Mouse (Mus musculus): Measurements from ENCODE around the gene Foxn3. TPM values are rescaled to one million over a fixed set of nuclear protein-coding genes. Genes with fewer than 3 reads are reported as not detected.

The Foxn3 gene
- polyA plus RNA-seq, 1 experiment from 2014 or later: 51.9 TPM

GRCm38 (mm10) chr12:99490216-99490615 is 73.2 kb downstream of the Foxn3 start:
- Histone ChIP-seq H3K4me1 (no peaks in the 10 kb centered on the region), H3K27me3 (replicated peaks) (no peaks in the 10 kb centered on the region), H3K9ac (no peak overlapping the region), H3K27ac (replicated peaks) (no peak overlapping the region), H3K36me3 (no peaks in the 10 kb centered on the region), H3K4me3 (no peak overlapping the region), H3K9me3 (no peaks in the 10 kb centered on the region; the same call in 1 of the 2 replicates), H3K4me2 (no peak overlapping the region)
- no peak for ATAC-seq (ENCODE audit: extremely low read depth, insufficient number of reproducible peaks, low FRiP score, low TSS enrichment)
- WGBS: 85% methylated on average over 6 of the region's 6 CpGs

- Histone ChIP-seq H3K4me2 (no peak overlapping the region), H3K36me3 (no peaks in the 10 kb centered on the region), H3K9ac (no peak overlapping the region), H3K27ac (replicated peaks) (no peak overlapping the region), H3K4me3 (no peak overlapping the region), H3K4me1 (no peaks in the 10 kb centered on the region), H3K27me3 (replicated peaks) (no peaks in the 10 kb centered on the region), H3K9me3 (no peaks in the 10 kb centered on the region; the same call in 1 of the 2 replicates)
- 79% methylated on average over 4 of the region's 4 CpGs for WGBS
- no peak for ATAC-seq (ENCODE audit: extremely low read depth, insufficient number of reproducible peaks, low FRiP score, low TSS enrichment)
Measured at GRCm38 (mm10) chr12:99489001-99489592, 74.3 kb downstream of the Foxn3 start.

GRCm38 (mm10) chr12:99480372-99480771 is 83.0 kb downstream of the Foxn3 start:
- ATAC-seq (ENCODE audit: extremely low read depth, insufficient number of reproducible peaks, low FRiP score, low TSS enrichment): no peak
- 90% methylated on average over 3 of the region's 3 CpGs for WGBS
- H3K27ac ChIP-seq (replicated peaks): no peak overlapping the region

GRCm38 (mm10) chr12:99474176-99474575 is 89.2 kb downstream of the Foxn3 start:
- Histone ChIP-seq H3K4me1 (peaks cover 16% of the 10 kb centered on the region), H3K4me2 (no peak overlapping the region), H3K9ac (no peak overlapping the region), H3K27me3 (replicated peaks) (no peaks in the 10 kb centered on the region), H3K4me3 (no peak overlapping the region), H3K36me3 (no peaks in the 10 kb centered on the region), H3K9me3 (no peaks in the 10 kb centered on the region), H3K27ac (replicated peaks) (no peak overlapping the region)
- 47% methylated on average over 5 of the region's 5 CpGs for WGBS
- ATAC-seq (ENCODE audit: extremely low read depth, insufficient number of reproducible peaks, low FRiP score, low TSS enrichment): no peak

More at GRCm38 (mm10) chr12:99480372-99480771, 83.0 kb downstream of the Foxn3 start:
- no peaks in the 10 kb centered on the region for H3K27me3 ChIP-seq (replicated peaks)
- peaks cover 3% of the 10 kb centered on the region; the same call in 1 of the 2 replicates for H3K9me3 ChIP-seq
- H3K4me1 ChIP-seq: no peaks in the 10 kb centered on the region
- no peak overlapping the region for H3K4me3 ChIP-seq
- H3K36me3 ChIP-seq: peaks cover 7% of the 10 kb centered on the region; the same call in 1 of the 2 replicates
- H3K9ac ChIP-seq: no peak overlapping the region
- no peak overlapping the region for H3K4me2 ChIP-seq

- no peaks in the 10 kb centered on the region for H3K27me3 ChIP-seq (replicated peaks)
- ATAC-seq (ENCODE audit: extremely low read depth, insufficient number of reproducible peaks, low FRiP score, low TSS enrichment): no peak
- H3K4me2 ChIP-seq: no peak overlapping the region
- H3K9me3 ChIP-seq: no peaks in the 10 kb centered on the region
- peaks cover 18% of the 10 kb centered on the region for H3K4me1 ChIP-seq
- no peak overlapping the region for H3K9ac ChIP-seq
- no peak overlapping the region for H3K27ac ChIP-seq (replicated peaks)
- H3K36me3 ChIP-seq: no peaks in the 10 kb centered on the region
- H3K4me3 ChIP-seq: no peak overlapping the region
- 79% methylated on average over 10 of the region's 10 CpGs for WGBS
Measured at GRCm38 (mm10) chr12:99473406-99474133, 89.8 kb downstream of the Foxn3 start.

GRCm38 (mm10) chr12:99471431-99471830 is 92.0 kb downstream of the Foxn3 start:
- no peaks in the 10 kb centered on the region for H3K27me3 ChIP-seq (replicated peaks)
- 75% methylated on average over 7 of the region's 7 CpGs for WGBS
- H3K4me1 ChIP-seq: peaks cover 26% of the 10 kb centered on the region
- no peak overlapping the region for H3K27ac ChIP-seq (replicated peaks)
- H3K36me3 ChIP-seq: no peaks in the 10 kb centered on the region
- ATAC-seq (ENCODE audit: extremely low read depth, insufficient number of reproducible peaks, low FRiP score, low TSS enrichment): no peak
- no peak overlapping the region for H3K4me2 ChIP-seq
- no peak overlapping the region for H3K9ac ChIP-seq
- H3K4me3 ChIP-seq: no peak overlapping the region
- H3K9me3 ChIP-seq: no peaks in the 10 kb centered on the region

GRCm38 (mm10) chr12:99467884-99468311 is 95.5 kb downstream of the Foxn3 start:
- Histone ChIP-seq H3K4me1 (peaks cover 21% of the 10 kb centered on the region), H3K27me3 (replicated peaks) (no peaks in the 10 kb centered on the region), H3K9ac (no peak overlapping the region), H3K4me2 (peak overlapping the region; percentile 18; the same call in 1 of the 2 replicates), H3K9me3 (no peaks in the 10 kb centered on the region), H3K36me3 (no peaks in the 10 kb centered on the region), H3K27ac (replicated peaks) (no peak overlapping the region), H3K4me3 (no peak overlapping the region)
- ATAC-seq (ENCODE audit: extremely low read depth, insufficient number of reproducible peaks, low FRiP score, low TSS enrichment): no peak
- 72% methylated on average over 15 of the region's 15 CpGs for WGBS

GRCm38 (mm10) chr12:99467256-99467883 is 96.0 kb downstream of the Foxn3 start:
- H3K27me3 ChIP-seq (replicated peaks): no peaks in the 10 kb centered on the region
- no peak overlapping the region for H3K4me3 ChIP-seq
- H3K27ac ChIP-seq (replicated peaks): no peak overlapping the region
- no peak for ATAC-seq (ENCODE audit: extremely low read depth, insufficient number of reproducible peaks, low FRiP score, low TSS enrichment)
- H3K4me2 ChIP-seq: no peak overlapping the region
- peaks cover 21% of the 10 kb centered on the region for H3K4me1 ChIP-seq
- no peak overlapping the region for H3K9ac ChIP-seq
- no peaks in the 10 kb centered on the region for H3K9me3 ChIP-seq
- 82% methylated on average over 12 of the region's 12 CpGs for WGBS
- no peaks in the 10 kb centered on the region for H3K36me3 ChIP-seq

- Histone ChIP-seq H3K36me3 (no peaks in the 10 kb centered on the region), H3K4me1 (peaks cover 21% of the 10 kb centered on the region), H3K9ac (no peak overlapping the region), H3K27ac (replicated peaks) (no peak overlapping the region), H3K4me3 (no peak overlapping the region), H3K9me3 (no peaks in the 10 kb centered on the region), H3K4me2 (no peak overlapping the region), H3K27me3 (replicated peaks) (no peaks in the 10 kb centered on the region)
- 77% methylated on average over 5 of the region's 5 CpGs for WGBS
- no peak for ATAC-seq (ENCODE audit: extremely low read depth, insufficient number of reproducible peaks, low FRiP score, low TSS enrichment)
Measured at GRCm38 (mm10) chr12:99466426-99466825, 97.0 kb downstream of the Foxn3 start.

GRCm38 (mm10) chr12:99464291-99464690 is 99.1 kb downstream of the Foxn3 start:
- H3K36me3 ChIP-seq: no peaks in the 10 kb centered on the region
- no peak overlapping the region for H3K4me3 ChIP-seq
- no peaks in the 10 kb centered on the region for H3K9me3 ChIP-seq
- no peaks in the 10 kb centered on the region for H3K27me3 ChIP-seq (replicated peaks)
- no peak overlapping the region for H3K9ac ChIP-seq
- H3K4me1 ChIP-seq: peaks cover 15% of the 10 kb centered on the region; the same call in 1 of the 2 replicates
- no peak for ATAC-seq (ENCODE audit: extremely low read depth, insufficient number of reproducible peaks, low FRiP score, low TSS enrichment)
- 46% methylated on average over 5 of the region's 5 CpGs for WGBS
- H3K27ac ChIP-seq (replicated peaks): no peak overlapping the region
- no peak overlapping the region for H3K4me2 ChIP-seq

GRCm38 (mm10) chr12:99462846-99463245 is 100.5 kb downstream of the Foxn3 start:
- no peak for ATAC-seq (ENCODE audit: extremely low read depth, insufficient number of reproducible peaks, low FRiP score, low TSS enrichment)
- no peak overlapping the region for H3K4me3 ChIP-seq
- H3K9ac ChIP-seq: no peak overlapping the region
- WGBS: 88% methylated on average over 1 of the region's 1 CpGs
- no peaks in the 10 kb centered on the region for H3K36me3 ChIP-seq
- H3K27ac ChIP-seq (replicated peaks): no peak overlapping the region
- no peaks in the 10 kb centered on the region for H3K9me3 ChIP-seq
- no peak overlapping the region for H3K4me2 ChIP-seq
- no peaks in the 10 kb centered on the region for H3K27me3 ChIP-seq (replicated peaks)
- H3K4me1 ChIP-seq: peaks cover 13% of the 10 kb centered on the region
